Mouse (Mus musculus) liver, embryonic 14.5 days (tissue): Measurements from ENCODE around the gene Tulp1. TPM values are rescaled to one million over a fixed set of nuclear protein-coding genes. Genes with fewer than 3 reads are reported as not detected.
"Not testable (repeated sequence)": the region's sequence is repeated elsewhere in the genome, so short reads cannot be mapped to it uniquely, and the experiment has no call there.

Experiments
- ATAC-seq: fragments of 200-750 bp; cut with Nextera tagmentation; 2 replicates; pipeline ENCODE4 v1.8.0; 2017; ENCODE audit warnings: moderate number of reproducible peaks, mild to moderate bottlenecking, moderate library complexity; ENCODE audit not compliant: insufficient read depth
- DNase-seq, 3 experiments: peaks; one replicate each; pipeline ENCODE4 v3.0.0-alpha.2; 2012 to 2013; ENCODE audit warnings: low read depth in 3 of 3, low spot score in 3 of 3
- H3K27ac ChIP-seq: fragments of 300-500 bp; sonication (generic); 2 replicates; pipeline ENCODE4 v1.5.1; 2014; ENCODE audit warnings: moderate library complexity, mild to moderate bottlenecking, control low read depth, inconsistent platforms
- H3K27me3 ChIP-seq: fragments of 300-500 bp; sonication (generic); 2 replicates; pipeline ENCODE4 v1.6.1; 2014; ENCODE audit warnings: mild to moderate bottlenecking, low read length, moderate library complexity; ENCODE audit not compliant: control insufficient read depth, insufficient read depth
- H3K36me3 ChIP-seq: fragments of 300-500 bp; sonication (generic); replicated peaks from 2 replicates; pipeline ENCODE4 v1.6.1; 2014; ENCODE audit warnings: low read depth; ENCODE audit not compliant: control insufficient read depth, insufficient read depth
- H3K4me1 ChIP-seq, 2 experiments: fragments of 200-500 bp in 1 of 2; fragments of 300-500 bp in 1 of 2; sonication (generic) in 1 of 2; replicated peaks; 2 replicates each; pipeline ENCODE4 v1.6.1; 2012 to 2014; ENCODE audit warnings: antibody characterized with exemption in 1 of 2, inconsistent platforms in 1 of 2, low read length in 1 of 2; ENCODE audit not compliant: control insufficient read depth in 2 of 2, insufficient read depth in 2 of 2
- H3K4me2 ChIP-seq: fragments of 300-500 bp; sonication (generic); 2 replicates; pipeline ENCODE4 v1.6.1; 2014; ENCODE audit warnings: low read depth, mild to moderate bottlenecking, control low read depth, moderate library complexity
- H3K4me3 ChIP-seq, 2 experiments: fragments of 200-500 bp in 1 of 2; fragments of 300-500 bp in 1 of 2; sonication (generic) in 1 of 2; 2 replicates each; pipeline ENCODE4 v1.5.1; 2012 to 2014; ENCODE audit warnings: low read depth in 2 of 2, low read length in 2 of 2, mild to moderate bottlenecking in 2 of 2, control low read depth in 1 of 2, inconsistent platforms in 1 of 2, moderate library complexity in 1 of 2; ENCODE audit not compliant: insufficient read depth in 1 of 2
- H3K9ac ChIP-seq: fragments of 300-500 bp; sonication (generic); replicated peaks from 2 replicates; pipeline ENCODE4 v1.6.1; 2014; ENCODE audit warnings: mild to moderate bottlenecking, control low read depth, moderate library complexity
- H3K9me3 ChIP-seq: fragments of 300-500 bp; sonication (generic); 2 replicates; pipeline ENCODE4 v1.6.1; 2016; ENCODE audit warnings: low read length, mixed read lengths; ENCODE audit not compliant: control insufficient read depth
- CTCF ChIP-seq: IDR thresholded peaks from 2 replicates; pipeline ENCODE4 v1.5.1; 2016; ENCODE audit warnings: antibody characterized with exemption, low read depth, control low read depth
- EP300 ChIP-seq: IDR thresholded peaks from 2 replicates; pipeline ENCODE4 v1.6.1; 2016; ENCODE audit warnings: antibody characterized with exemption, low read depth
- WGBS: fragments of 180-500 bp; shearing (Covaris S2); extraction: QIAGEN DNeasy Blood & Tissue Kit; methylation state at CpG from one replicate; pipeline ENCODE4 v1.1.7; 2014; ENCODE audit not compliant: insufficient replicate concordance; 5-methylcytosine and 5-hydroxymethylcytosine counted together
- polyA plus RNA-seq, 2 experiments: library from polyadenylated mRNA; depleted of rRNA in 1 of 2; stranded (reverse) in 1 of 2; unstranded in 1 of 2; fragments of >200 nt; fragmentation: Nextera tagmentation in 1 of 2; extraction: Ambion mirVana in 1 of 2; gene quantifications; 2 replicates each; pipeline versions ENCODE4 v1.2.1 to v1.2.3; 2012 to 2014

The Tulp1 gene
- polyA plus RNA-seq, 2 experiments: 0.26 to 0.28 TPM

GRCm38 (mm10) chr17:28406471-28406870 lies 41.4 kb upstream of the Tulp1 start:
- no peaks in the 10 kb centered on the region for H3K9me3 ChIP-seq

GRCm38 (mm10) chr17:28404745-28405144 lies 39.7 kb upstream of the Tulp1 start:
- not testable (repeated sequence) for H3K27ac ChIP-seq, H3K4me2 ChIP-seq, H3K4me1 ChIP-seq, DNase-seq, H3K9me3 ChIP-seq, H3K36me3 ChIP-seq, H3K4me3 ChIP-seq, H3K9ac ChIP-seq, ATAC-seq, H3K27me3 ChIP-seq
- WGBS: 76% methylated on average over 2 of the region's 2 CpGs

More at GRCm38 (mm10) chr17:28406471-28406870, 41.4 kb upstream of the Tulp1 start:
- no peaks in the 10 kb centered on the region for H3K27me3 ChIP-seq
- 0 out of 4 replicates have a peak, but pooled peaks cover 0 to 2% of the 10 kb centered on the region in 2 experiments for H3K4me1 ChIP-seq
- H3K36me3 ChIP-seq: peaks cover 3% of the 10 kb centered on the region; the same call in 1 of the 2 replicates
- no peak overlapping the region for H3K27ac ChIP-seq
- no peak overlapping the region for H3K9ac ChIP-seq
- WGBS: 80% methylated on average over 7 of the region's 7 CpGs
- no peak overlapping the region for H3K4me2 ChIP-seq
- no peak for ATAC-seq
- TF ChIP-seq EP300 (no peak), CTCF (no peak)
- no peak overlapping the region for H3K4me3 ChIP-seq
- DNase-seq: no peak

GRCm38 (mm10) chr17:28404301-28404700 lies 39.3 kb upstream of the Tulp1 start:
- no peaks in the 10 kb centered on the region for H3K27me3 ChIP-seq
- DNase-seq: no peak
- 92% methylated on average over 11 of the region's 11 CpGs for WGBS
- H3K4me2 ChIP-seq: no peak overlapping the region
- H3K4me3 ChIP-seq: no peak overlapping the region
- H3K4me1 ChIP-seq: 0 out of 4 replicates have a peak, but pooled peaks cover 0 to 2% of the 10 kb centered on the region in 2 experiments
- no peak overlapping the region for H3K27ac ChIP-seq
- 0 out of 2 replicates have a peak, but pooled peaks have one; percentile 11 for TF ChIP-seq CTCF
- no peak for TF ChIP-seq EP300
- ATAC-seq: no peak
- H3K9me3 ChIP-seq: no peaks in the 10 kb centered on the region
- H3K36me3 ChIP-seq: peaks cover 3% of the 10 kb centered on the region; the same call in 1 of the 2 replicates
- no peak overlapping the region for H3K9ac ChIP-seq

- DNase-seq: no peak
- no peaks in the 10 kb centered on the region for H3K9me3 ChIP-seq
- H3K27me3 ChIP-seq: no peaks in the 10 kb centered on the region
- no peak overlapping the region for H3K4me3 ChIP-seq
- H3K9ac ChIP-seq: no peak overlapping the region
- 0 out of 4 replicates have a peak, but pooled peaks cover 0 to 2% of the 10 kb centered on the region in 2 experiments for H3K4me1 ChIP-seq
- TF ChIP-seq CTCF: no peak
- no peak for TF ChIP-seq EP300
- 54% methylated on average over 7 of the region's 7 CpGs for WGBS
- no peak overlapping the region for H3K27ac ChIP-seq
- H3K4me2 ChIP-seq: no peak overlapping the region
- no peaks in the 10 kb centered on the region for H3K36me3 ChIP-seq
- no peak for ATAC-seq
Observed at GRCm38 (mm10) chr17:28394994-28395393, 30.0 kb upstream of the Tulp1 start.

- no peaks in the 10 kb centered on the region for H3K36me3 ChIP-seq
- TF ChIP-seq CTCF (no peak), EP300 (no peak)
- ATAC-seq (no peak), DNase-seq (no peak)
- no peak overlapping the region for H3K27ac ChIP-seq
- no peaks in the 10 kb centered on the region for H3K27me3 ChIP-seq
- 73% methylated on average over 15 of the region's 15 CpGs for WGBS
- no peak overlapping the region for H3K4me3 ChIP-seq
- no peak overlapping the region for H3K9ac ChIP-seq
- H3K4me1 ChIP-seq: 0 out of 4 replicates have a peak, but pooled peaks cover 0 to 2% of the 10 kb centered on the region in 2 experiments
- no peaks in the 10 kb centered on the region for H3K9me3 ChIP-seq
- H3K4me2 ChIP-seq: no peak overlapping the region
Observed at GRCm38 (mm10) chr17:28394051-28394765, 29.2 kb upstream of the Tulp1 start.
